Mouse (Mus musculus): ENCODE data around the gene Sytl4.

GRCm38 (mm10) chrX:133914219-133914618 lies 67.4 kb downstream of the Sytl4 start:
- TF ChIP-seq SIN3A (IDR thresholded peaks at IDR 0.05; ENCODE audit: low read length), result no peak
- no peak for TF ChIP-seq MXI1 (IDR thresholded peaks at IDR 0.05; ENCODE audit: low read depth, low read length)
- no peak for TF ChIP-seq POLR2A (IDR thresholded peaks at IDR 0.05; ENCODE audit: low read depth, low read length)
- no peak for TF ChIP-seq EP300 (IDR thresholded peaks at IDR 0.05; ENCODE audit: low read length)
- TF ChIP-seq RAD21 (IDR thresholded peaks at IDR 0.05; ENCODE audit: low read depth, low read length), result no peak
- TF ChIP-seq CTCF (conservative IDR thresholded peaks at IDR 0.05 in 1 of 2, IDR thresholded peaks at IDR 0.05 in 1 of 2; ENCODE audit: low read depth in 2 of 2, low read length in 2 of 2), result no peak
- no peak for TF ChIP-seq ZMIZ1 (IDR thresholded peaks at IDR 0.05; ENCODE audit: low read depth, low read length)
- no peak for TF ChIP-seq NRF1 (IDR thresholded peaks at IDR 0.05; ENCODE audit: low read depth, low read length)
- TF ChIP-seq CHD2 (IDR thresholded peaks at IDR 0.05; ENCODE audit: low read length), result no peak
- TF ChIP-seq MAZ (IDR thresholded peaks at IDR 0.05; ENCODE audit: low read depth, low read length), result no peak
- TF ChIP-seq E2F4 (IDR thresholded peaks at IDR 0.05; ENCODE audit: insufficient replicate concordance, low read depth, low read length), result no peak
- no peak for TF ChIP-seq SMC3 (IDR thresholded peaks at IDR 0.05; ENCODE audit: low read depth, low read length)
